Mouse (Mus musculus) forebrain, embryonic 12.5 days (tissue): Measurements from ENCODE around the gene Sdk2. TPM values are rescaled to one million over a fixed set of nuclear protein-coding genes. Genes with fewer than 3 reads are reported as not detected.

Experiments used
- ATAC-seq: fragments of 200-750 bp; cut with Nextera tagmentation; 2 replicates; pipeline ENCODE4 v1.8.0; 2017; ENCODE audit warnings: moderate TSS enrichment; ENCODE audit not compliant: low FRiP score
- H3K27ac ChIP-seq: fragments of 300-500 bp; sonication (generic); 2 replicates; pipeline ENCODE4 v1.5.1; 2016; ENCODE audit warnings: mild to moderate bottlenecking
- H3K27me3 ChIP-seq: fragments of 300-500 bp; sonication (generic); 2 replicates; pipeline ENCODE4 v1.6.1; 2016; ENCODE audit warnings: mild to moderate bottlenecking
- H3K36me3 ChIP-seq: fragments of 300-500 bp; sonication (generic); replicated peaks from 2 replicates; pipeline ENCODE4 v1.6.1; 2016; ENCODE audit warnings: mild to moderate bottlenecking
- H3K4me1 ChIP-seq: fragments of 300-500 bp; sonication (generic); 2 replicates; pipeline ENCODE4 v1.6.1; 2016
- H3K4me2 ChIP-seq: fragments of 300-500 bp; sonication (generic); 2 replicates; pipeline ENCODE4 v1.6.1; 2016; ENCODE audit warnings: mild to moderate bottlenecking, moderate library complexity
- H3K4me3 ChIP-seq: fragments of 300-500 bp; sonication (generic); replicated peaks from 2 replicates; pipeline ENCODE4 v1.5.1; 2016; ENCODE audit warnings: mild to moderate bottlenecking
- H3K9ac ChIP-seq: fragments of 300-500 bp; sonication (generic); 2 replicates; pipeline ENCODE4 v1.6.1; 2016; ENCODE audit warnings: mild to moderate bottlenecking
- H3K9me3 ChIP-seq: fragments of 300-500 bp; sonication (generic); 2 replicates; pipeline ENCODE4 v1.6.1; 2016
- WGBS: fragments of 180-500 bp; shearing (Covaris S2); methylation state at CpG from one replicate; pipeline ENCODE4 v1.1.7; 2016; 5-methylcytosine and 5-hydroxymethylcytosine counted together
- polyA plus RNA-seq: library from polyadenylated mRNA; unstranded; fragments of >200 nt; fragmentation: Nextera tagmentation; extraction: Ambion mirVana; gene quantifications from 2 replicates; pipeline ENCODE4 v1.2.1, GENCODE M21; 2016

The Sdk2 gene
- polyA plus RNA-seq, 1 experiment from 2014 or later = 3.0 TPM

GRCm38 (mm10) chr11:113782496-113782895 is 284.4 kb downstream of the Sdk2 start:
- WGBS = 86% methylated on average over 2 of the region's 2 CpGs
- peak overlapping the region; percentile 61 for H3K27ac ChIP-seq
- H3K4me1 ChIP-seq = peaks cover 75% of the 10 kb centered on the region
- H3K36me3 ChIP-seq = no peaks in the 10 kb centered on the region
- ATAC-seq = no peak
- no peaks in the 10 kb centered on the region for H3K9me3 ChIP-seq
- no peak overlapping the region for H3K4me3 ChIP-seq
- no peaks in the 10 kb centered on the region for H3K27me3 ChIP-seq
- H3K4me2 ChIP-seq = no peak overlapping the region
- H3K9ac ChIP-seq = no peak overlapping the region

DNA sequence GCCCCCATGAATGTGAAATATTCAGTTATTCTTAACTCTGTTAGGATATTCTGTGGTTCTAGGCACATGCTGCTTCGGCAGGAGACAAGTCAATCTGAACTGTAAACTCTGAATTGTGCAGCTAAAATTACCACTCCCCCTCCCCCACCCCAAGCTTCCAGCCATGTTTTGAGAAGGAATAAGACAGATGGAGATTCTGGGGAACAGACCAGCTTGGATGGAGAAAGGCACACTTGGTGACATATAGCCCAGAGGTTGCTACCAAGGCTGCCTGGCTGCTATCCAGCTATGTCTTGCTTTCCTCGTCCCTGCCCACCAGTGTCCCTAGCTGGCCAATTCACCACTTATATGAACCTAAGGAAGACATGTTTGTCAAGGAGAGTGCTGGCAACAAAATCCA is 284.8 kb downstream of the Sdk2 start:
- ATAC-seq = no peak
- Histone ChIP-seq H3K36me3 (no peaks in the 10 kb centered on the region), H3K9ac (no peak overlapping the region), H3K4me2 (no peak overlapping the region), H3K27ac (peak overlapping the region; percentile 61), H3K27me3 (no peaks in the 10 kb centered on the region), H3K9me3 (no peaks in the 10 kb centered on the region), H3K4me3 (no peak overlapping the region), H3K4me1 (peaks cover 71% of the 10 kb centered on the region)
- WGBS = 74% methylated on average over 2 of the region's 2 CpGs

DNA sequence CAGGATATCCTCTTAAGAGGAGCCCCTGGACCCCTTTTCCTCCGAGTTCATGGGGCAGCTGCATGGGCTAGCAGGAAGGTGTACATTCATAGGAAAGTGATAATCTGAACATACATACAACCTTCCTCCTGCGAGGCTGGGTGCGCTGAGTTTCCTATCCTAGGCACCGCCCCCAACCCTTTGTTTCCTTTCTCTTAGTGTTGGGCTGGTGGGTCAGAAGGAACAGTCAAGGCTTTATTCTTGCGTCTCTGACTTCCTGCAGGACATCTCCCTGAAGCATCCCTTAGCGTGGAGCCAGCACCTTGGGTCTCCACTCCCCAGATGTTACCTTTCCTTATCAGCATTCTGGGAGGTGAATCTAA is 287.2 kb downstream of the Sdk2 start:
- H3K4me1 ChIP-seq = peaks cover 53% of the 10 kb centered on the region
- ATAC-seq = no peak
- H3K27me3 ChIP-seq = no peaks in the 10 kb centered on the region
- no peak overlapping the region for H3K9ac ChIP-seq
- no peak overlapping the region for H3K4me2 ChIP-seq
- WGBS = 6% methylated on average over 6 of the region's 6 CpGs
- no peak overlapping the region for H3K4me3 ChIP-seq
- peak overlapping the region; percentile 36; the same call in 1 of the 2 replicates for H3K27ac ChIP-seq
- H3K36me3 ChIP-seq = no peaks in the 10 kb centered on the region
- H3K9me3 ChIP-seq = no peaks in the 10 kb centered on the region

- Histone ChIP-seq H3K27ac (peak overlapping the region; percentile 36; the same call in 1 of the 2 replicates), H3K9ac (no peak overlapping the region), H3K4me3 (no peak overlapping the region), H3K27me3 (no peaks in the 10 kb centered on the region), H3K4me2 (no peak overlapping the region), H3K36me3 (no peaks in the 10 kb centered on the region), H3K9me3 (no peaks in the 10 kb centered on the region), H3K4me1 (peaks cover 48% of the 10 kb centered on the region)
- ATAC-seq = no peak
- 17% methylated on average over 20 of the region's 20 CpGs for WGBS
Observed at GRCm38 (mm10) chr11:113778733-113779679, 287.8 kb downstream of the Sdk2 start.

DNA sequence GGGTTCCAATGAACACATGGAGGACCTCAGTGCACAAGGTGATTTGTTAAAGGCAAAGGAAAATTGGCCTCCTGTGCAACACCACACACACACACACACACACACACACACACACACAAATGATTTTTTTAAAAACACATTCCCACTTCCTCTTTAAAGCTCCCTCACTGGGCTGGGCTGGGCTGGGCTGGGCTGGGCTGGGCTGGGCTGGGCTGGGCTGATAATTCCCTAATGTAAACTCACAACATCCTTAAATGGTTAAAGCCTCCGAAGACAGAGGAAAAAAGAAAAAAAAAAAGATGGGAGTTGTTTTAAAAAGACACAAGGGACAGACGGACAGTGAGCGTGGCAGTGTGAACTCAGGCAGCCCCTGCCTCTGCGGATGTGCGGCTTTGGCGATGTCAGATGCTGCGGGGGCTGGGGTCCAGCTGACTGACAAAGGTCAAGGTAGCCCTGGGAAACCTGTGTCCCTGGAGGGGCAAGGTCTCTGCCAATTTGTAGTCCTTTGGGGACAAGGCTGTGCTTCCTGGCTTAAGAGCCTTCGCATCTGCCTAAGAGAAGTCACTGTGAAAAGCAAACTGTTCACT is 288.9 kb downstream of the Sdk2 start:
- ATAC-seq = no peak
- Histone ChIP-seq H3K27ac (no peak overlapping the region), H3K36me3 (no peaks in the 10 kb centered on the region), H3K9me3 (no peaks in the 10 kb centered on the region), H3K4me2 (no peak overlapping the region), H3K27me3 (no peaks in the 10 kb centered on the region), H3K4me1 (peaks cover 46% of the 10 kb centered on the region), H3K4me3 (no peak overlapping the region), H3K9ac (no peak overlapping the region)
- 78% methylated on average over 8 of the region's 8 CpGs for WGBS

GRCm38 (mm10) chr11:113776851-113777511 is 289.9 kb downstream of the Sdk2 start:
- Histone ChIP-seq H3K4me2 (no peak overlapping the region), H3K9ac (no peak overlapping the region), H3K27me3 (no peaks in the 10 kb centered on the region), H3K9me3 (no peaks in the 10 kb centered on the region), H3K4me1 (peaks cover 40% of the 10 kb centered on the region), H3K4me3 (no peak overlapping the region), H3K27ac (no peak overlapping the region), H3K36me3 (no peaks in the 10 kb centered on the region)
- 77% methylated on average over 14 of the region's 14 CpGs for WGBS
- no peak for ATAC-seq

GRCm38 (mm10) chr11:113774773-113775172 is 292.1 kb downstream of the Sdk2 start:
- ATAC-seq = no peak
- no peak overlapping the region for H3K27ac ChIP-seq
- 91% methylated on average over 3 of the region's 3 CpGs for WGBS
- H3K36me3 ChIP-seq = no peaks in the 10 kb centered on the region
- no peak overlapping the region for H3K4me2 ChIP-seq
- no peak overlapping the region for H3K4me3 ChIP-seq
- H3K27me3 ChIP-seq = no peaks in the 10 kb centered on the region
- no peak overlapping the region for H3K9ac ChIP-seq
- H3K9me3 ChIP-seq = no peaks in the 10 kb centered on the region
- H3K4me1 ChIP-seq = peaks cover 24% of the 10 kb centered on the region

DNA sequence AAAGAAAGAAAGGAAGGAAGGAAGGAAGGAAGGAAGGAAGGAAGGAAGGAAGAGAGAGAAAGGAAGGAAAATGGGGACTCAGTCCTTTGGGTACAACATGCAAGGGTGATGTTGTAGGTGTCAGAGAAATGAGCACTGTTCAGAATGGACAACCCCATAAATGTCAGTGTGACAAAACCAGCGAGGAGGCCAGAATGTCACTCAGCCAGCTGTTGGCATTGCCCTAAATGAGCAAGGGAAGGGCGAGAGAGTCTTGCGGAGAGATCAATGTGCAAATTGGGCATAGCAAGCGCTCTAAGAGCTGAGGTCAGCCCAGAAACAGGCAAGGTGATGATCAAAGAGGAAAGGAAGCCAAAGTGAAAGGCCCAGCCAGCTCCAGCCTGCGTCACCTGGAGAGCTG is 293.7 kb downstream of the Sdk2 start:
- H3K9me3 ChIP-seq = no peaks in the 10 kb centered on the region
- no peak overlapping the region for H3K9ac ChIP-seq
- no peak for ATAC-seq
- WGBS = 89% methylated on average over 5 of the region's 5 CpGs
- H3K27ac ChIP-seq = no peak overlapping the region
- no peaks in the 10 kb centered on the region for H3K36me3 ChIP-seq
- H3K4me3 ChIP-seq = no peak overlapping the region
- H3K4me1 ChIP-seq = peaks cover 12% of the 10 kb centered on the region; the same call in 1 of the 2 replicates
- no peak overlapping the region for H3K4me2 ChIP-seq
- H3K27me3 ChIP-seq = no peaks in the 10 kb centered on the region

DNA sequence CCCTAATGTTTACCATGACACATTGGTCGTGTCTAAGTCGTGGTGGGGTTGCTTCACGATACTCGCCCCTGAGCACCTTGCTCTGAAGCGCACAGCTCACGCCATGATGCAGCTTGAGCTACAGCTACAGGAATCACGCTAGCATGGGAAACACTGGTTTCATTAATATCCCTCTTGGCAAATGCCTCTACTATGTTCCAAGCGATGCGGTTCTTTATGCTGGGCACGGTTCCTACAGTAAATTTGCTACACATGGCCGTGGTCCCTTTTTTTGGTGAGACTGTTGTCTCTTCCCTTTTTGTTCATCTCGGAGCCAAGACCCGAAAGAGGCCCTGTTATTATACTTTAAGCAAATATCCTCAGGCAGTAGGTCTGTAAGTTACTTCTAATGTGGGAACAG is 295.7 kb downstream of the Sdk2 start:
- ATAC-seq = no peak
- 92% methylated on average over 13 of the region's 13 CpGs for WGBS

DNA sequence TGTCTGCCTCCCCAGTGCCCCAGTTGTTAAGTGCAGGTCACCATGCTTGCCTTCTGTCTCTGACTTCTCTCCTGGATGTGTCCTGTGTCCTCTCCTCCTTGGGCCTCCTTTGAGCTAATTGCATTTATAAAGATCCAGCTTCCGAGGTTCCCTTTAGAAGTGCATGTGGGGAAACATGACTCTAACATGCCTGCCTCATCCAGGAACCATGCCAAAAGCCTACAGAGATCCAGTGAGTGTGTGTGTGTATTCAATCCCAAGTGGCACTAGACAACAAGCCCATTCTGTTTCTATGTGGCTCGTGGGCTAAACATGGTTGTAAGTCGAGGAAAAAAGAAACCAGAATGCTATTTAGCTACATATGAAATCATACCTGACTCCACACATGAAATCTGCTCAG is 298.5 kb downstream of the Sdk2 start:
- 69% methylated on average over 3 of the region's 3 CpGs for WGBS
- Histone ChIP-seq H3K27ac (no peak overlapping the region), H3K9me3 (no peaks in the 10 kb centered on the region), H3K9ac (no peak overlapping the region), H3K27me3 (no peaks in the 10 kb centered on the region), H3K4me2 (no peak overlapping the region), H3K4me3 (no peak overlapping the region), H3K4me1 (peaks cover 22% of the 10 kb centered on the region), H3K36me3 (no peaks in the 10 kb centered on the region)
- no peak for ATAC-seq

More for the DNA sequence above, 295.7 kb downstream of the Sdk2 start:
- Histone ChIP-seq H3K9ac (no peak overlapping the region), H3K4me3 (no peak overlapping the region), H3K27me3 (no peaks in the 10 kb centered on the region), H3K36me3 (no peaks in the 10 kb centered on the region), H3K9me3 (no peaks in the 10 kb centered on the region), H3K4me1 (peaks cover 13% of the 10 kb centered on the region), H3K4me2 (no peak overlapping the region), H3K27ac (no peak overlapping the region)

GRCm38 (mm10) chr11:113767285-113767684 is 299.6 kb downstream of the Sdk2 start:
- no peaks in the 10 kb centered on the region for H3K36me3 ChIP-seq
- H3K4me1 ChIP-seq = peaks cover 24% of the 10 kb centered on the region
- H3K9ac ChIP-seq = no peak overlapping the region
- no peaks in the 10 kb centered on the region for H3K9me3 ChIP-seq
- no peak overlapping the region for H3K4me3 ChIP-seq
- no peak overlapping the region for H3K27ac ChIP-seq
- ATAC-seq = no peak
- no peak overlapping the region for H3K4me2 ChIP-seq
- H3K27me3 ChIP-seq = no peaks in the 10 kb centered on the region
- WGBS = 75% methylated on average over 8 of the region's 8 CpGs

- 0 out of 2 replicates have a peak overlapping the region, but pooled peaks have one; percentile 21 for H3K9ac ChIP-seq
- WGBS = 69% methylated on average over 10 of the region's 10 CpGs
- H3K27me3 ChIP-seq = no peaks in the 10 kb centered on the region
- peaks cover 24% of the 10 kb centered on the region for H3K4me1 ChIP-seq
- H3K9me3 ChIP-seq = no peaks in the 10 kb centered on the region
- no peak for ATAC-seq
- no peak overlapping the region for H3K4me3 ChIP-seq
- no peaks in the 10 kb centered on the region for H3K36me3 ChIP-seq
- H3K4me2 ChIP-seq = no peak overlapping the region
- no peak overlapping the region; the same call in 1 of the 2 replicates for H3K27ac ChIP-seq
Observed at GRCm38 (mm10) chr11:113766284-113766985, 300.4 kb downstream of the Sdk2 start.
